Mouse (Mus musculus): ENCODE measurements at regions not wholly inside any gene's neighbourhood (a gene's known extent, or its start where the extent isn't known, plus 50 kb on each side); places are given as distances from the start of the nearest gene placed in this dataset.

- TF ChIP-seq POLR2A (IDR thresholded peaks at IDR 0.05; ENCODE audit: low read depth, low read length), result no peak
- TF ChIP-seq CTCF (IDR thresholded peaks at IDR 0.05; ENCODE audit: borderline replicate concordance, insufficient read depth, low read length), result no peak
Measured at GRCm38 (mm10) chr12:9903702-9904231, 333.9 kb downstream of the Osr1 start.

Data from embryonic fibroblast, embryonic 13.5 days (primary cell).